Mouse (Mus musculus): ENCODE results near the gene Serpinb1c.
A peak's percentile ranks its signal among the peaks of the same experiment; 100 is the strongest.
"Not testable (repeated sequence)": the region's sequence is repeated elsewhere in the genome, so short reads cannot be mapped to it uniquely, and the experiment has no call there.

Gene Serpinb1c

GRCm38 (mm10) chr13:32898111-32898510 is at the start of gene Serpinb1c:
TSS of gene Serpinb1c (minus strand) at chr13:32898211.
- DNase-seq = no peak

GRCm38 (mm10) chr13:32939191-32939590 is 41.2 kb upstream of the Serpinb1c start:
- DNase-seq = not testable (repeated sequence)

- not testable (repeated sequence) for DNase-seq
Measured at GRCm38 (mm10) chr13:32938275-32938674, 40.3 kb upstream of the Serpinb1c start.

GRCm38 (mm10) chr13:32934706-32935381 is 36.8 kb upstream of the Serpinb1c start:
- no peak for DNase-seq

GRCm38 (mm10) chr13:32929107-32929750 is 31.2 kb upstream of the Serpinb1c start:
- DNase-seq = no peak

- DNase-seq = no peak
Measured at GRCm38 (mm10) chr13:32927241-32927640, 29.2 kb upstream of the Serpinb1c start.

- DNase-seq = no peak
Measured at GRCm38 (mm10) chr13:32926661-32927060, 28.6 kb upstream of the Serpinb1c start.

- peak; percentile 34 to 56 for DNase-seq
Measured at GRCm38 (mm10) chr13:32924578-32925360, 26.8 kb upstream of the Serpinb1c start.

GRCm38 (mm10) chr13:32922622-32923021 is 24.6 kb upstream of the Serpinb1c start:
- DNase-seq = no peak

GRCm38 (mm10) chr13:32912770-32913380 is 14.9 kb upstream of the Serpinb1c start:
- DNase-seq = peak; percentile 26 to 32

- no peak for DNase-seq
Measured at GRCm38 (mm10) chr13:32908182-32908581, 10.2 kb upstream of the Serpinb1c start.

- peak; percentile 75 to 92 for DNase-seq
Measured at GRCm38 (mm10) chr13:32903211-32903873, 5.3 kb upstream of the Serpinb1c start.

- DNase-seq = peak; percentile 39 to 70
Measured at GRCm38 (mm10) chr13:32902481-32903015, 4.5 kb upstream of the Serpinb1c start.

- peak; percentile 12 to 57 for DNase-seq
Measured at GRCm38 (mm10) chr13:32900639-32901038, 2.6 kb upstream of the Serpinb1c start.

- DNase-seq = not testable (repeated sequence)
Measured at GRCm38 (mm10) chr13:32899114-32899513, 1.1 kb upstream of the Serpinb1c start.

- no peak for DNase-seq
Measured at GRCm38 (mm10) chr13:32896931-32897330, 1.1 kb downstream of the Serpinb1c start.

- no peak for DNase-seq
Measured at GRCm38 (mm10) chr13:32884755-32885154, 13.3 kb downstream of the Serpinb1c start.

- no peak for DNase-seq
Measured at GRCm38 (mm10) chr13:32873862-32874261, 24.1 kb downstream of the Serpinb1c start.

GRCm38 (mm10) chr13:32868843-32869242 is 29.2 kb downstream of the Serpinb1c start:
- DNase-seq = no peak

GRCm38 (mm10) chr13:32868233-32868632 is 29.8 kb downstream of the Serpinb1c start:
- DNase-seq = not testable (repeated sequence)

- no peak for DNase-seq
Measured at GRCm38 (mm10) chr13:32867030-32867429, 31.0 kb downstream of the Serpinb1c start.

- DNase-seq = peak in 1 of 2 experiments; percentile 69
Measured at GRCm38 (mm10) chr13:32866484-32866883, 31.5 kb downstream of the Serpinb1c start.
